Mouse (Mus musculus): ENCODE results near the gene Grin2a. TPM values are rescaled to one million over a fixed set of nuclear protein-coding genes. Genes with fewer than 3 reads are reported as not detected.
A peak's percentile ranks its signal among the peaks of the same experiment; 100 is the strongest.

Grin2a gene
- 0.34 and 0.60 TPM in 2 replicates for polyA plus RNA-seq (2015; fragmentation: Nextera tagmentation; extraction: Ambion mirVana)

DNA sequence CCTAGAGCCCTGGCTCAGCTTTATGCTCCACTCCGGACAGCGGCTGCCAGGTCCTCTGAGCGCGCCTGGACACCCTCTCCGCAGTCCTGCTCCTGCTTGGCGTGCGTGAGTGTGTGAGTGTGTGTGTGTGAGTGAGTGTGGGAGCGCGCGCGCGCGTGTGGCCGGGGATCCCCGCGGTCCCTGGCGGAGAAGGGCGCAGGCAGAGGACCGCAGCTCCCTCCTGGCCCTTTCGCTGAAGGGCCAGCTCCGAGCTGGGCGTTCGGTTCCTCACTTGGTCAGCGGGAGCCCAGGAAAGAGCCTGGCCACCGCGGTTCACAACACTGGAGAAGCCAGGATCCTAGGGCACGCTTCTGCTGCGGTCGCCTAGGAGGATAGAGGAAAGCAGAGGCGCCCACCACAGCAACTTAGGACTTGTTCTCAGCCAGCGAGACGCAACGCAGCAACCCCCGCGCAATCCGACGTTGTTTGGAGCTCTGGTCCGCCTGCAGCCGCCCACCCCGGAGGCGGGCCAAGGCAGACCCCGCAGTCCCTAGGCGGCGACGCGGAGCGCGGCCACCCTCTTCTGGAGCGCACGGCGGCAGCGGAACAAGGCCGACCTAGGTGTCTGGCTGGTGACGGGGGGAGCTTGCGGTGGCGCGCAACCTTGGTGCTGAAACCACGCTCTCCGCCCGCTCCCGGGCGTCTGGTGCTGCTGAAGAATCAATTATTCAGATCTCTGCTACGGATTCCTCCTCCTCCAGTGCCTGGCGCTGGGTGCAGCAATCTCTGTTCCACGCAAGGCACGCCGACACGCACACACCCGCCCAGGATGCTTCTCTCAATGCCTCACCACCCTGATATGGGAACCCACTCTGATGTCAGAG lies at the start of gene Grin2a:
TSS of gene Grin2a (minus strand) at position 610 of the 863 bp plus-strand sequence.
- no peak within 1 kb of the TSS for H3K27ac ChIP-seq (ENCODE audit: low read length)
- under 1% methylated on average over 69 of the region's 69 CpGs for WGBS
- peaks cover 5% of the 10 kb centered on the region; the same call in 1 of the 2 replicates for H3K4me1 ChIP-seq (ENCODE audit: control insufficient read depth, insufficient read depth, low read length)
- H3K27me3 ChIP-seq (ENCODE audit: control insufficient read depth, insufficient read depth, low read length) = peaks cover 68% of the 10 kb centered on the region
- ATAC-seq (replicated peaks; ENCODE audit: extremely low read depth, insufficient read depth, low FRiP score) = no peak
- H3K9me3 ChIP-seq (replicated peaks; ENCODE audit: control insufficient read depth, low read length) = no peaks in the 10 kb centered on the region
- H3K36me3 ChIP-seq (ENCODE audit: control insufficient read depth, insufficient read depth) = no peaks in the 10 kb centered on the region
- peak within 1 kb of the TSS; percentile 54 for H3K4me2 ChIP-seq (ENCODE audit: low read depth, low read length)
- H3K9ac ChIP-seq (ENCODE audit: low read length) = no peak within 1 kb of the TSS
- H3K4me3 ChIP-seq (ENCODE audit: low read length) = peak within 1 kb of the TSS; percentile 34

DNA sequence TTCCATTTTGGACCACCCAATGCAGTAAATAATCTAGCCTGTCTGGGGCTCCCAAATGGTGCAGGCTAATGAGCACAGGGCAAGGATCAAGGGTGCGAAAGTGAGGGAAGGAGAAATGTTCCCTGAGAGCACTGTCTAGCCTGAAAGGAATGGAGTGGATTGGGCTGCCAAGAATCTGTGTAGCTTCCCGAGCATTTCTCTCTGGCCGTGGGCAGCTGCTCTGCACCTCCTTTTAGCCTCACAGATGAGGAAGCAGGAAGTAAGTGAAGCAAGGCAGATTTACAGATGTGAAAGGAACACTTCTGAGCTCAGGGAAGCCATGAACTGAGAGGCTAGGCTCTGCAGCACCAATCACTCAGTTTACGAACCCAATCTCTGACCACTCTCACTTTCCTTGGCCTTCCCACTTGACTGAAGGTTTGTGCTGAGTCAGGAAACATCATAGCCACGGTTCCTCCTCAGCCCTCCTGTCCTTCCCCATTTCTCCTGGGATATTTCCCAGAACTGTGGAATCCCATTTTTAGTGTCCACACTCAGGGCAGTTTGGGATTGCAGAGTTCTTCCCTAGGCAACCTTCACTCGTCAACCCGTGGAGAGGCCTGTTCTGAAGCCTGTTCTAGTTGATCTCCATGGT lies 40.3 kb upstream of the Grin2a start:
- no peaks in the 10 kb centered on the region for H3K4me1 ChIP-seq (ENCODE audit: control insufficient read depth, insufficient read depth, low read length)
- no peak overlapping the region for H3K9ac ChIP-seq (ENCODE audit: low read length)
- H3K36me3 ChIP-seq (ENCODE audit: control insufficient read depth, insufficient read depth) = no peaks in the 10 kb centered on the region
- H3K4me2 ChIP-seq (ENCODE audit: low read depth, low read length) = no peak overlapping the region
- peaks cover 4% of the 10 kb centered on the region; the same call in 1 of the 2 replicates for H3K9me3 ChIP-seq (replicated peaks; ENCODE audit: control insufficient read depth, low read length)
- no peak overlapping the region for H3K27ac ChIP-seq (ENCODE audit: low read length)
- no peak for ATAC-seq (replicated peaks; ENCODE audit: extremely low read depth, insufficient read depth, low FRiP score)
- 65% methylated on average over 7 of the region's 7 CpGs for WGBS
- no peak overlapping the region for H3K4me3 ChIP-seq (ENCODE audit: low read length)
- no peaks in the 10 kb centered on the region for H3K27me3 ChIP-seq (ENCODE audit: control insufficient read depth, insufficient read depth, low read length)

DNA sequence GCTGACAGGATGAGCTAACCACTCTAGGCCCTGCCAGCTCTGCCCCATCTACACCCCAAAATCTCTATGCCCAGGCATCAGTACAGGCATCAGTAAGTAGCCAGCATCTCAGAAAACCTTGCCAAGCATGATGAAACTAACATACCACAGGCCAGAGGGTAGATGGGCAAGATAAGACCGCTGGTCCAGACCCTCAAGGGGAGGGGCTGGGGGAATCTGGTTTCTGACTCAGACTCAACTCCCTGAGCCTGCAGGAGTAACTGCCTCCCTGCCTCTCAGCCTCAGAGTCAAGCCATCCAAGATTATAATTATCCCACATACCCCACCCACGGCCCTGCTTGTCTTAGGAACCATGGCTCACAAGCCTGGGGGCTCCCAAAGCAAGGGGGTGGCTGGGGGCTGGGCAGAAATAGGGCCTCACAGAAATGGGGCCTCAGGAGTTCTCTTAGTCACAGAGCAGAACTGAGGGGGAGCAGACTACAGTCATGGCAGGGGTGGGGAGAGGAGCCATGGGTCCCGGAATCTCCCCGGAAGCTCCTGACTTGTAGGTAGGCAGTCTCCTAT lies 38.1 kb upstream of the Grin2a start:
- Histone ChIP-seq H3K27ac (ENCODE audit: low read length) (no peak overlapping the region), H3K4me2 (ENCODE audit: low read depth, low read length) (no peak overlapping the region), H3K27me3 (ENCODE audit: control insufficient read depth, insufficient read depth, low read length) (no peaks in the 10 kb centered on the region), H3K4me1 (ENCODE audit: control insufficient read depth, insufficient read depth, low read length) (no peaks in the 10 kb centered on the region), H3K4me3 (ENCODE audit: low read length) (no peak overlapping the region), H3K36me3 (ENCODE audit: control insufficient read depth, insufficient read depth) (no peaks in the 10 kb centered on the region), H3K9ac (ENCODE audit: low read length) (no peak overlapping the region), H3K9me3 (replicated peaks; ENCODE audit: control insufficient read depth, low read length) (no peaks in the 10 kb centered on the region)
- no peak for ATAC-seq (replicated peaks; ENCODE audit: extremely low read depth, insufficient read depth, low FRiP score)
- WGBS = 73% methylated on average over 4 of the region's 4 CpGs

DNA sequence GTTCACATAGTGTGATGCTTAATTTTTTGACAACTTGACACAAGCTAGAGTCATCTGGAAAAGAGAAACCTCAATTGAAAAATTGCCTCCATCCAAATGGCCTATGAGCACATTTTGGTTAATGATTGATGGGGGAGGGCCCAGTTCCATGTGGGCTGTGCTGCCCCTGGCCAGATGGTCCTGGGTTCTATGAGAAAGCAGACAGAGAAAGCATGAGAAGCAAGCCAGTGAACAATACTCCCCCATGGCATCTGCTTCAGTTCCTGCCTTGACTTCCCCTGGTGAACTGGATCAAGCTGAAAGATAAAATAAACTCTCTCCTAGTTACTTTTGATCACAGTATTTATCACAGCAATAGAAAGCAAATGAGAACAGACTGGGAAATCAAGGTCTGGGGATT lies 36.5 kb upstream of the Grin2a start:
- H3K27ac ChIP-seq (ENCODE audit: low read length) = no peak overlapping the region
- no peaks in the 10 kb centered on the region for H3K4me1 ChIP-seq (ENCODE audit: control insufficient read depth, insufficient read depth, low read length)
- H3K27me3 ChIP-seq (ENCODE audit: control insufficient read depth, insufficient read depth, low read length) = no peaks in the 10 kb centered on the region
- H3K9me3 ChIP-seq (replicated peaks; ENCODE audit: control insufficient read depth, low read length) = no peaks in the 10 kb centered on the region
- no peak overlapping the region for H3K9ac ChIP-seq (ENCODE audit: low read length)
- ATAC-seq (replicated peaks; ENCODE audit: extremely low read depth, insufficient read depth, low FRiP score) = no peak
- no peak overlapping the region for H3K4me3 ChIP-seq (ENCODE audit: low read length)
- no peaks in the 10 kb centered on the region for H3K36me3 ChIP-seq (ENCODE audit: control insufficient read depth, insufficient read depth)
- H3K4me2 ChIP-seq (ENCODE audit: low read depth, low read length) = no peak overlapping the region

DNA sequence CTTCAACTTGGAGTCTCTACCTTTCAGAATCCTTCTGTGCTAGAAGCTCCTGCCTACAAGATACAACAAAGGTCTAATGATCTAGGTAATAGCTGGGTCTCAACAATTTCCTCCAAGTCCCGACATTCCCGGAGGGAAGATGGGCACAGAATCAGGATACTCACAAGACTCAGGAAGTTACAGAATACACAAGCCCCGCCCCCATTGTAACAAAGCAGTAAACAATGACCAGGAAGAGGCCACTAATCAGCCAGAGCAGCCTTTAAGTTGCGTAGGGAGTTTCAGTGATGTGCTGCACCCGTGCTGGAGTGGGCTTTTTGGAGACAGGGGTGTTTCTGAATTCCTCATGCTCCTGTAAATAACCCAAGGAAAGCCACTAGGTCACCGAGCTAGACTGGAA lies 31.4 kb upstream of the Grin2a start:
- Histone ChIP-seq H3K4me1 (ENCODE audit: control insufficient read depth, insufficient read depth, low read length) (no peaks in the 10 kb centered on the region), H3K27ac (ENCODE audit: low read length) (no peak overlapping the region), H3K4me2 (ENCODE audit: low read depth, low read length) (no peak overlapping the region), H3K9ac (ENCODE audit: low read length) (no peak overlapping the region), H3K27me3 (ENCODE audit: control insufficient read depth, insufficient read depth, low read length) (no peaks in the 10 kb centered on the region), H3K36me3 (ENCODE audit: control insufficient read depth, insufficient read depth) (no peaks in the 10 kb centered on the region), H3K9me3 (replicated peaks; ENCODE audit: control insufficient read depth, low read length) (no peaks in the 10 kb centered on the region), H3K4me3 (ENCODE audit: low read length) (no peak overlapping the region)
- ATAC-seq (replicated peaks; ENCODE audit: extremely low read depth, insufficient read depth, low FRiP score) = no peak
- 63% methylated on average over 6 of the region's 6 CpGs for whole genome bisulfite sequencing

DNA sequence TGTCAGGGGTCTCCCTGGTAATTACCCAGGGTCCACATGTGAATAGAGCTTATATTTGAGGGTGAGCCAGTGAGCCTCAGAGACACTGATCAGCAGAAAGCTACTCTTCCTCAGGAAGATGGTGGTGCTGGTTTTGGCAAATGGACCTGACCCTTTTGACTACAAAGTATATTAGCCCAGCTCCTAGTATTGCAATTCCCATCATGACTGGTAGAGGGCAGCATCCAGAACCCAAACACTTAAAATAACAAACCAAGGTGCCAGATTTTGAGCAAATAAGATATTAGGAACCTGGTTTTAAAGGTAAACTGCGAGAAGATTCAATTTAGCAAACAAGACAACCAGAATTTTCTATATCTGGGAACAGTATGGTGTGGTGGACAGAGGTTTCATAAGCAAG lies 14.4 kb upstream of the Grin2a start:
- WGBS = 37% methylated on average over 1 of the region's 1 CpGs
- Histone ChIP-seq H3K27ac (ENCODE audit: low read length) (no peak overlapping the region), H3K4me1 (ENCODE audit: control insufficient read depth, insufficient read depth, low read length) (no peaks in the 10 kb centered on the region), H3K4me2 (ENCODE audit: low read depth, low read length) (no peak overlapping the region), H3K9ac (ENCODE audit: low read length) (no peak overlapping the region), H3K36me3 (ENCODE audit: control insufficient read depth, insufficient read depth) (no peaks in the 10 kb centered on the region), H3K9me3 (replicated peaks; ENCODE audit: control insufficient read depth, low read length) (peaks cover 3% of the 10 kb centered on the region; the same call in 1 of the 2 replicates), H3K27me3 (ENCODE audit: control insufficient read depth, insufficient read depth, low read length) (no peaks in the 10 kb centered on the region), H3K4me3 (ENCODE audit: low read length) (no peak overlapping the region)
- ATAC-seq (replicated peaks; ENCODE audit: extremely low read depth, insufficient read depth, low FRiP score) = no peak

DNA sequence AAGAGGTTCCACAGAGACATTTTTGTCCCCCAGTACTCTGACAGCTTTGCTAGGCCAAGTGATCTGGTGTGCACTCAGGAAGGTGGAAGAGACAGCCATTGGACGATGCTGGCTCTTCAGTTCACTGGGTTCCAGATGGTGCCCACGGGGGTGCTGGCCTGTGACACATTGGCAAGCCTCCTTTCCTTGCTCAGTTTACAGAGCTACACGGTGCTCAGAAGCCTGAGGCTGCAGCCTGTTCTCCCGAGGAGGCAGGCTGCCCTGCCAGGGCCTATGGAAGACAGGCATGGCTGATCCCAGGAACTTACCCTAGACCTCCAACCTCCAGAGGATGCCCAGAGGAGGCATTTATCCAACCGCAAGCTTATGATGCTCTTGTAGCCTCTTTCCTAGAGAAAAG lies 10.2 kb upstream of the Grin2a start:
- no peak overlapping the region for H3K27ac ChIP-seq (ENCODE audit: low read length)
- H3K4me3 ChIP-seq (ENCODE audit: low read length) = no peak overlapping the region
- no peak overlapping the region for H3K4me2 ChIP-seq (ENCODE audit: low read depth, low read length)
- H3K27me3 ChIP-seq (ENCODE audit: control insufficient read depth, insufficient read depth, low read length) = peaks cover 2% of the 10 kb centered on the region; the same call in 1 of the 2 replicates
- 73% methylated on average over 5 of the region's 5 CpGs for WGBS
- H3K9me3 ChIP-seq (replicated peaks; ENCODE audit: control insufficient read depth, low read length) = peaks cover 3% of the 10 kb centered on the region; the same call in 1 of the 2 replicates
- no peak overlapping the region for H3K9ac ChIP-seq (ENCODE audit: low read length)
- H3K4me1 ChIP-seq (ENCODE audit: control insufficient read depth, insufficient read depth, low read length) = no peaks in the 10 kb centered on the region
- ATAC-seq (replicated peaks; ENCODE audit: extremely low read depth, insufficient read depth, low FRiP score) = no peak
- no peaks in the 10 kb centered on the region for H3K36me3 ChIP-seq (ENCODE audit: control insufficient read depth, insufficient read depth)

DNA sequence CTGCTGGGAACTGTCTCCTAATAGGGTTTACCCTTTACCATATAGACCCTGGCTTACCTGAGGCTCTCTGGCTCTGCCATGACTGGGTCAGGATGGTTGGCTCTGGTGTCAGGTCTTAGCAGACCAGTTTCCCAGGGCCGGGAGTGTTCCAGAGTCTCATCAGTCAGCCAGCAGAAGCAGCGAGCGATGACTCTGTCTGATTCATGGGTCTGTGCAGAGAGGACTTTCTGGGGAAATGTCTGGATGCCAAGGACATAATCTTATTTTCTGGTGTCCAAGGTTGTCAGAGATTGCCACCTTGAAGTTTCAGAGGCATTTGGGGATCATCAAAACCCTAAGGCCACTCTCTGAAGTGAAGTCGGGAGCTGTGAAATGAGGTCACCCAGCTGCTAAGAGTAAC lies 8.7 kb upstream of the Grin2a start:
- H3K4me3 ChIP-seq (ENCODE audit: low read length) = no peak overlapping the region
- H3K27ac ChIP-seq (ENCODE audit: low read length) = no peak overlapping the region
- WGBS = 75% methylated on average over 4 of the region's 4 CpGs
- H3K4me1 ChIP-seq (ENCODE audit: control insufficient read depth, insufficient read depth, low read length) = no peaks in the 10 kb centered on the region
- ATAC-seq (replicated peaks; ENCODE audit: extremely low read depth, insufficient read depth, low FRiP score) = no peak
- peaks cover 2% of the 10 kb centered on the region; the same call in 1 of the 2 replicates for H3K27me3 ChIP-seq (ENCODE audit: control insufficient read depth, insufficient read depth, low read length)
- no peaks in the 10 kb centered on the region for H3K36me3 ChIP-seq (ENCODE audit: control insufficient read depth, insufficient read depth)
- H3K9me3 ChIP-seq (replicated peaks; ENCODE audit: control insufficient read depth, low read length) = peaks cover 3% of the 10 kb centered on the region; the same call in 1 of the 2 replicates
- no peak overlapping the region for H3K9ac ChIP-seq (ENCODE audit: low read length)
- H3K4me2 ChIP-seq (ENCODE audit: low read depth, low read length) = no peak overlapping the region

DNA sequence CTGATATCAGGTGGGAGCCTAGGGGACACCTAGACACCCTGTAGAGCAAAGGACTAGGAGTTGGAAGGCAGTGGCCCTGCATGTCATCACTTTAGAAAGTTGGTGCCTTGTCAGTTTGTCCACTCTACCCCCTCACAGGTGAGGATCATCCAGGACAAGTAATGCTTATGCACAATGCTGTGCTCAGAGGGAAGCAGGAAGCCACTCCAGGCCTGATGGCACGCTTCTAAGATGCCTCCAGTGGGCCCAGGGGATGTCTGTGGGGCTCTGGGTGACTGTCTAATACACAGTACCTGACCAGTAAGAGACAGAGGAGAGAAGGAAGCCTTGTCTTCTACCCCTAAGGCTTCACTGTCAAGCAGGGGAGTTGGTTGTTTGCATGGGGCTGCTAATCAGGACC lies 7.6 kb upstream of the Grin2a start:
- H3K4me1 ChIP-seq (ENCODE audit: control insufficient read depth, insufficient read depth, low read length) = no peaks in the 10 kb centered on the region
- no peak for ATAC-seq (replicated peaks; ENCODE audit: extremely low read depth, insufficient read depth, low FRiP score)
- H3K9me3 ChIP-seq (replicated peaks; ENCODE audit: control insufficient read depth, low read length) = peaks cover 3% of the 10 kb centered on the region; the same call in 1 of the 2 replicates
- H3K9ac ChIP-seq (ENCODE audit: low read length) = no peak overlapping the region
- no peaks in the 10 kb centered on the region for H3K36me3 ChIP-seq (ENCODE audit: control insufficient read depth, insufficient read depth)
- peaks cover 2% of the 10 kb centered on the region; the same call in 1 of the 2 replicates for H3K27me3 ChIP-seq (ENCODE audit: control insufficient read depth, insufficient read depth, low read length)
- H3K4me3 ChIP-seq (ENCODE audit: low read length) = no peak overlapping the region
- H3K27ac ChIP-seq (ENCODE audit: low read length) = no peak overlapping the region
- 65% methylated on average over 1 of the region's 1 CpGs for WGBS
- H3K4me2 ChIP-seq (ENCODE audit: low read depth, low read length) = no peak overlapping the region
